Comparison of ENCODE assay signal across 21 mouse cellular contexts in the genomic region with DNA sequence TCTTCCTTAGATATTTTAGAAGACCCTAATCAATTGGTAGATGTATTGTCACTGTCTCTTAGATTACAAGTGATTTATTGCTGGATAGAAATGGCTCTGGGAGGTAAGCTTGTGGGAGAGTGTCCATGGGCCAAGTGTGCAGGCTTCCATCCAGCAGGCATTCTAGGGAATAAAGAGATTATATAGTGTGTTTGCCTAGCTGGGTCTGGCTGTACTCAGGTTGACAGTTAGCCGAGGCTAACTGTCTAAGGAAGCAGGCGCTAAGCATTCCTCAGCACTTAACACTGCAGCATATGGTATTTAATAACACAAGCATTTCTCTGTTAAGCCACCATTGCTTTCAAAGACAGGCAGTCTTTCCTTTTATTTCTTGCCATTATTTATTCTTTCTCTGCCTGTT. TPM values are rescaled to one million over a fixed set of nuclear protein-coding genes. Genes with fewer than 3 reads are reported as not detected.
A peak's percentile ranks its signal among the peaks of the same experiment; 100 is the strongest.
DNase-seq lines count a peak whose midpoint lies in the region; ATAC-seq lines count a peak whose summit lies in the region.
"Had no signal": no experiment of that assay in that cellular context is flagged by ENCODE, and none has a peak within 500 bp of the region (broad histone marks: within the 10 kb centered on the region; RNA-seq: fewer than 3 reads in every experiment).

No protein-coding gene starts in this region.

- H3K9ac ChIP-seq in midbrain, embryonic 11.5 days (ENCODE audit: low read length) = no peak overlapping the region
- no peak overlapping the region for H3K9ac ChIP-seq in intestine, embryonic 16.5 days (ENCODE audit: low read depth, low read length)
- no peak overlapping the region for H3K9ac ChIP-seq in stomach, embryonic 16.5 days (ENCODE audit: low read length)
- H3K9ac ChIP-seq: embryonic facial prominence, embryonic 12.5 days; embryonic facial prominence, embryonic 15.5 days; forebrain, postnatal 0 days; hindbrain, embryonic 12.5 days had no signal

- DNase-seq in midbrain, embryonic 11.5 days (ENCODE audit: low spot score, missing footprints) = peak; percentile 67
- DNase-seq in midbrain, embryonic 10.5 days (ENCODE audit: low spot score) = no peak
- DNase-seq in embryonic facial prominence, embryonic 10.5 days (ENCODE audit: low spot score) = no peak
- DNase-seq in urinary bladder, adult 18-20 months (ENCODE audit: low spot score in 2 of 2) = no peak
- DNase-seq: adrenal gland, postnatal 10 days; adrenal gland, postnatal 36 days; cerebellum, adult 18-20 months; cerebellum, adult 9-10 months; cerebellum, postnatal 14 days; forebrain, postnatal 0 days; gastrocnemius, adult 2 months; gastrocnemius, postnatal 14 days; heart, adult 11 months had no signal

- no peak overlapping the region for H3K27ac ChIP-seq in midbrain, embryonic 11.5 days (ENCODE audit: low read depth, low read length)
- H3K27ac ChIP-seq in midbrain, embryonic 10.5 days (replicated peaks) = no peak overlapping the region
- no peak overlapping the region for H3K27ac ChIP-seq in intestine, embryonic 16.5 days (ENCODE audit: low read length)
- no peak overlapping the region for H3K27ac ChIP-seq in stomach, embryonic 16.5 days (ENCODE audit: low read length)
- no peak overlapping the region for H3K27ac ChIP-seq in embryonic facial prominence, embryonic 10.5 days (replicated peaks)
- H3K27ac ChIP-seq: embryonic facial prominence, embryonic 12.5 days; embryonic facial prominence, embryonic 15.5 days; gastrocnemius, adult 2 months; hindbrain, embryonic 12.5 days; hindbrain, postnatal 0 days had no signal

- H3K27me3 ChIP-seq in midbrain, embryonic 11.5 days (ENCODE audit: control insufficient read depth, insufficient read depth, low read length) = no peaks in the 10 kb centered on the region
- no peaks in the 10 kb centered on the region for H3K27me3 ChIP-seq in midbrain, embryonic 10.5 days (ENCODE audit: low read depth, poor library complexity, severe bottlenecking)
- H3K27me3 ChIP-seq in intestine, embryonic 16.5 days (replicated peaks; ENCODE audit: control insufficient read depth, insufficient read depth, low read length) = no peaks in the 10 kb centered on the region
- H3K27me3 ChIP-seq in stomach, embryonic 16.5 days (ENCODE audit: control insufficient read depth, insufficient read depth, low read length) = no peaks in the 10 kb centered on the region
- H3K27me3 ChIP-seq in embryonic facial prominence, embryonic 10.5 days (replicated peaks; ENCODE audit: low read depth, poor library complexity, severe bottlenecking) = no peaks in the 10 kb centered on the region
- H3K27me3 ChIP-seq: embryonic facial prominence, embryonic 12.5 days; embryonic facial prominence, embryonic 15.5 days; hindbrain, embryonic 12.5 days had no signal

- WGBS in midbrain, embryonic 11.5 days = 77% methylated on average over 2 of the region's 2 CpGs
- 86% methylated on average over 2 of the region's 2 CpGs for WGBS in midbrain, embryonic 10.5 days
- WGBS in intestine, embryonic 16.5 days = 49% methylated on average over 2 of the region's 2 CpGs
- whole genome bisulfite sequencing in stomach, embryonic 16.5 days = 37% methylated on average over 2 of the region's 2 CpGs
- 87% methylated on average over 2 of the region's 2 CpGs for WGBS in embryonic facial prominence, embryonic 10.5 days

- 0 out of 2 replicates have a peak, but pooled peaks cover 2% of the 10 kb centered on the region for H3K4me1 ChIP-seq in midbrain, embryonic 11.5 days (ENCODE audit: control insufficient read depth, insufficient read depth, low read length)
- peaks cover 8% of the 10 kb centered on the region for H3K4me1 ChIP-seq in midbrain, embryonic 10.5 days
- no peaks in the 10 kb centered on the region for H3K4me1 ChIP-seq in intestine, embryonic 16.5 days (ENCODE audit: control insufficient read depth, insufficient read depth, low read length)
- peaks cover 6% of the 10 kb centered on the region; the same call in 1 of the 2 replicates for H3K4me1 ChIP-seq in stomach, embryonic 16.5 days (ENCODE audit: control insufficient read depth, insufficient read depth, low read length)
- H3K4me1 ChIP-seq in embryonic facial prominence, embryonic 10.5 days = peaks cover 18% of the 10 kb centered on the region

- H3K36me3 ChIP-seq in midbrain, embryonic 11.5 days (ENCODE audit: control insufficient read depth, insufficient read depth, low read length) = no peaks in the 10 kb centered on the region
- no peaks in the 10 kb centered on the region for H3K36me3 ChIP-seq in midbrain, embryonic 10.5 days
- H3K36me3 ChIP-seq in intestine, embryonic 16.5 days (ENCODE audit: control insufficient read depth, insufficient read depth, low read length) = no peaks in the 10 kb centered on the region
- no peaks in the 10 kb centered on the region for H3K36me3 ChIP-seq in stomach, embryonic 16.5 days (ENCODE audit: control insufficient read depth, insufficient read depth, low read length)
- H3K36me3 ChIP-seq in embryonic facial prominence, embryonic 10.5 days (replicated peaks) = no peaks in the 10 kb centered on the region
- H3K36me3 ChIP-seq: embryonic facial prominence, embryonic 12.5 days; embryonic facial prominence, embryonic 15.5 days; hindbrain, embryonic 12.5 days had no signal

- H3K9me3 ChIP-seq in midbrain, embryonic 11.5 days (ENCODE audit: control insufficient read depth, low read length) = no peaks in the 10 kb centered on the region
- no peaks in the 10 kb centered on the region for H3K9me3 ChIP-seq in midbrain, embryonic 10.5 days (replicated peaks)
- H3K9me3 ChIP-seq in intestine, embryonic 16.5 days (ENCODE audit: control insufficient read depth, low read length) = no peaks in the 10 kb centered on the region
- no peaks in the 10 kb centered on the region for H3K9me3 ChIP-seq in stomach, embryonic 16.5 days (replicated peaks; ENCODE audit: control insufficient read depth, low read length)
- no peaks in the 10 kb centered on the region for H3K9me3 ChIP-seq in embryonic facial prominence, embryonic 10.5 days
- H3K9me3 ChIP-seq: embryonic facial prominence, embryonic 12.5 days; embryonic facial prominence, embryonic 15.5 days; hindbrain, embryonic 12.5 days had no signal

- ATAC-seq in midbrain, embryonic 11.5 days (ENCODE audit: low FRiP score) = no peak
- ATAC-seq in intestine, embryonic 16.5 days = peak; percentile 70
- peak; percentile 65; the same call in 1 of the 2 replicates for ATAC-seq in stomach, embryonic 16.5 days (ENCODE audit: insufficient read depth, low FRiP score)
- ATAC-seq: forebrain, embryonic 14.5 days; forebrain, postnatal 0 days; hindbrain, postnatal 0 days had no signal

- H3K4me3 ChIP-seq in midbrain, embryonic 11.5 days (ENCODE audit: low read depth, low read length) = no peak overlapping the region
- no peak overlapping the region for H3K4me3 ChIP-seq in midbrain, embryonic 10.5 days
- no peak overlapping the region for H3K4me3 ChIP-seq in intestine, embryonic 16.5 days (ENCODE audit: low read length)
- H3K4me3 ChIP-seq in stomach, embryonic 16.5 days (replicated peaks; ENCODE audit: low read length) = no peak overlapping the region
- H3K4me3 ChIP-seq in embryonic facial prominence, embryonic 10.5 days = no peak overlapping the region
- H3K4me3 ChIP-seq: embryonic facial prominence, embryonic 12.5 days; embryonic facial prominence, embryonic 15.5 days; gastrocnemius, adult 2 months; hindbrain, embryonic 12.5 days had no signal

- H3K4me2 ChIP-seq in midbrain, embryonic 11.5 days = no peak overlapping the region
- no peak overlapping the region for H3K4me2 ChIP-seq in intestine, embryonic 16.5 days (ENCODE audit: low read depth, low read length)
- H3K4me2 ChIP-seq in stomach, embryonic 16.5 days (ENCODE audit: low read depth, low read length) = no peak overlapping the region
- H3K4me2 ChIP-seq: embryonic facial prominence, embryonic 12.5 days; embryonic facial prominence, embryonic 15.5 days; heart, embryonic 11.5 days; hindbrain, embryonic 12.5 days had no signal

RNA-seq across cellular contexts. Expression of a gene that starts 39.3 kb away (rescaled TPM):
- polyA plus RNA-seq in midbrain, embryonic 11.5 days (2014; fragmentation: Nextera tagmentation; extraction: Ambion mirVana) = 30.1 and 33.7 TPM in 2 replicates
- 34.8 and 38.2 TPM in 2 replicates for polyA plus RNA-seq in midbrain, embryonic 10.5 days (2016; fragmentation: Nextera tagmentation; extraction: Ambion mirVana)
- 14.3 and 14.7 TPM in 2 replicates for polyA plus RNA-seq in intestine, embryonic 16.5 days (2015; fragmentation: Nextera tagmentation; extraction: Ambion mirVana)
- polyA plus RNA-seq in stomach, embryonic 16.5 days (2015; fragmentation: Nextera tagmentation; extraction: Ambion mirVana) = 20.0 and 20.8 TPM in 2 replicates
- 36.3 and 40.7 TPM in 2 replicates for polyA plus RNA-seq in embryonic facial prominence, embryonic 10.5 days (2016; fragmentation: Nextera tagmentation; extraction: Ambion mirVana)
